Mouse (Mus musculus) CH12.LX (cell line): Measurements from ENCODE around the gene Mecp2. TPM values are rescaled to one million over a fixed set of nuclear protein-coding genes. Genes with fewer than 3 reads are reported as not detected.

Experiments
- DNase-seq: peaks from one replicate; pipeline ENCODE4 v3.0.0-alpha.2; 2013; ENCODE audit errors: extremely low read depth
- H3K27ac ChIP-seq: 2 replicates; pipeline ENCODE4 v1.5.1; 2012; ENCODE audit warnings: low read depth, mild to moderate bottlenecking, control low read depth, moderate library complexity; ENCODE audit not compliant: insufficient read depth
- H3K27me3 ChIP-seq: replicated peaks from 2 replicates; pipeline ENCODE3; 2012; ENCODE audit warnings: inconsistent platforms
- H3K36me3 ChIP-seq, 2 experiments: replicated peaks in 1 of 2; 2 replicates each; pipeline versions ENCODE3 to v1.6.1; 2012; ENCODE audit warnings: inconsistent platforms in 1 of 2, low read length in 1 of 2, mild to moderate bottlenecking in 1 of 2, mixed read lengths in 1 of 2, moderate library complexity in 1 of 2; ENCODE audit not compliant: control insufficient read depth in 1 of 2, insufficient read depth in 1 of 2
- H3K4me1 ChIP-seq, 2 experiments: 2 replicates each; pipeline ENCODE4 v1.6.1; 2012; ENCODE audit warnings: inconsistent platforms in 1 of 2, moderate library complexity in 1 of 2; ENCODE audit not compliant: insufficient read depth in 2 of 2, control insufficient read depth in 1 of 2
- H3K4me2 ChIP-seq: 2 replicates; pipeline ENCODE4 v1.6.1; 2012; ENCODE audit warnings: low read depth, mild to moderate bottlenecking, control low read depth; ENCODE audit not compliant: poor library complexity, insufficient read depth, severe bottlenecking
- H3K4me3 ChIP-seq, 3 experiments: fragments of 150-350 bp in 1 of 3; sonication (generic) in 1 of 3; replicated peaks in 1 of 3; 2 replicates each; pipeline versions ENCODE3 to v1.5.1; 2011 to 2012; ENCODE audit warnings: low read depth in 2 of 3, low read length in 2 of 3, mild to moderate bottlenecking in 2 of 3, moderate library complexity in 2 of 3, control low read depth in 1 of 3, improper control_type of control experiment in 1 of 3, inconsistent platforms in 1 of 3, mixed read lengths in 1 of 3; ENCODE audit not compliant: poor library complexity in 1 of 3
- H3K79me2 ChIP-seq: replicated peaks from 2 replicates; pipeline ENCODE4 v1.6.1; 2012; ENCODE audit warnings: mild to moderate bottlenecking, moderate library complexity; ENCODE audit not compliant: control insufficient read depth, poor library complexity, insufficient read depth, severe bottlenecking; ENCODE audit errors: extremely low read depth
- H3K9ac ChIP-seq: 2 replicates; pipeline ENCODE4 v1.6.1; 2012; ENCODE audit warnings: low read depth, mild to moderate bottlenecking, control low read depth, moderate library complexity; ENCODE audit not compliant: insufficient read depth
- H3K9me3 ChIP-seq: replicated peaks from 2 replicates; pipeline ENCODE3; 2012; ENCODE audit warnings: low read length, inconsistent platforms, mixed read lengths
- CHD1 ChIP-seq: IDR thresholded peaks from 2 replicates; pipeline ENCODE4 v1.6.1; 2012; ENCODE audit warnings: low read depth, low read length, improper control_type of control experiment, inconsistent platforms
- CHD2 ChIP-seq: IDR thresholded peaks from 2 replicates; pipeline ENCODE4 v1.6.1; 2011; ENCODE audit warnings: low read length, improper control_type of control experiment
- CTCF ChIP-seq, 2 experiments: IDR thresholded peaks in 1 of 2; conservative IDR thresholded peaks in 1 of 2; 2 replicates each; pipeline ENCODE4 v1.5.1; 2011 to 2012; ENCODE audit warnings: low read depth in 2 of 2, low read length in 2 of 2, improper control_type of control experiment in 1 of 2, inconsistent platforms in 1 of 2, mild to moderate bottlenecking in 1 of 2, moderate library complexity in 1 of 2
- ELF1 ChIP-seq: IDR thresholded peaks from 2 replicates; pipeline ENCODE4 v1.6.1; 2014; ENCODE audit warnings: low read depth, mild to moderate bottlenecking, inconsistent platforms, low read length, improper control_type of control experiment
- EP300 ChIP-seq: IDR thresholded peaks from 2 replicates; pipeline ENCODE4 v1.6.1; 2011; ENCODE audit warnings: low read length, improper control_type of control experiment
- ETS1 ChIP-seq: conservative IDR thresholded peaks from 2 replicates; pipeline ENCODE4 v1.6.1; 2012; ENCODE audit warnings: low read depth, mild to moderate bottlenecking, inconsistent platforms, low read length, improper control_type of control experiment, moderate library complexity
- HCFC1 ChIP-seq: IDR thresholded peaks from 2 replicates; pipeline ENCODE4 v1.6.1; 2012; ENCODE audit warnings: low read depth, mild to moderate bottlenecking, inconsistent platforms, low read length, improper control_type of control experiment
- JUND ChIP-seq: conservative IDR thresholded peaks from 2 replicates; pipeline ENCODE4 v1.6.1; 2011; ENCODE audit warnings: low read depth, low read length, improper control_type of control experiment
- MAFK ChIP-seq: IDR thresholded peaks from 2 replicates; pipeline ENCODE4 v1.6.1; 2011; ENCODE audit warnings: low read length, improper control_type of control experiment; ENCODE audit not compliant: insufficient replicate concordance
- MYC ChIP-seq: IDR thresholded peaks from 2 replicates; pipeline ENCODE4 v1.6.1; 2011; ENCODE audit warnings: low read depth, mild to moderate bottlenecking, improper control_type of control experiment, low read length
- NELFE ChIP-seq: IDR thresholded peaks from 2 replicates; pipeline ENCODE4 v1.6.1; 2011; ENCODE audit warnings: low read depth, low read length, improper control_type of control experiment
- PAX5 ChIP-seq: IDR thresholded peaks from 2 replicates; pipeline ENCODE4 v1.6.1; 2012; ENCODE audit warnings: low read length, inconsistent platforms, mixed read lengths
- POLR2A ChIP-seq: IDR thresholded peaks from 2 replicates; pipeline ENCODE4 v1.6.1; 2011; ENCODE audit warnings: low read depth, mild to moderate bottlenecking, improper control_type of control experiment, low read length
- RAD21 ChIP-seq: IDR thresholded peaks from 2 replicates; pipeline ENCODE4 v1.6.1; 2011; ENCODE audit warnings: low read depth, mild to moderate bottlenecking, low read length, improper control_type of control experiment, moderate library complexity
- RCOR1 ChIP-seq: conservative IDR thresholded peaks from 2 replicates; pipeline ENCODE4 v1.6.1; 2012; ENCODE audit warnings: low read depth, mild to moderate bottlenecking, inconsistent platforms, low read length, improper control_type of control experiment
- SMC3 ChIP-seq: IDR thresholded peaks from 2 replicates; pipeline ENCODE4 v1.6.1; 2011; ENCODE audit warnings: low read depth, low read length, improper control_type of control experiment
- TBP ChIP-seq: conservative IDR thresholded peaks from 2 replicates; pipeline ENCODE4 v1.6.1; 2011; ENCODE audit warnings: low read depth, low read length, improper control_type of control experiment
- USF1 ChIP-seq: IDR thresholded peaks from 2 replicates; pipeline ENCODE4 v1.6.1; 2014; ENCODE audit warnings: low read depth, mild to moderate bottlenecking, inconsistent platforms, low read length, improper control_type of control experiment
- ZC3H11A ChIP-seq: IDR thresholded peaks from 2 replicates; pipeline ENCODE4 v1.6.1; 2012; ENCODE audit warnings: low read depth, mild to moderate bottlenecking, inconsistent platforms, low read length, improper control_type of control experiment
- dilution Hi-C: fragments of 300-500 bp; cut with MboI; formaldehyde crosslinking; loops from 2 replicates; pipeline ENCODE4 v1.14.3; 2020; ENCODE audit warnings: low sequenced_read_pairs; ENCODE audit not compliant: extremely low pct_unique_long_range_greater_than_20kb, extremely low pct_ligation_motif_present
- in situ Hi-C: fragments of 300-500 bp; cut with MboI; formaldehyde crosslinking; loops from 3 replicates; pipeline ENCODE4 v1.14.3; 2019; ENCODE audit warnings: low sequenced_read_pairs, low pct_ligation_motif_present, low pct_unique_long_range_greater_than_20kb, mixed read lengths
- polyA plus RNA-seq: library from polyadenylated mRNA; unstranded; fragments of >175 nt; gene quantifications from 2 replicates; pipeline ENCODE4 v1.2.1, GENCODE M21; 2012; ENCODE audit warnings: low read depth; ENCODE audit not compliant: insufficient read length
- total RNA-seq, 2 experiments: library from RNA; depleted of rRNA; stranded (reverse); fragments of 300-350 nt in 1 of 2; fragments of >200 nt in 1 of 2; gene quantifications; 2 replicates each; pipeline ENCODE4 v1.2.3; 2012 to 2014

The Mecp2 gene
- total and polyA plus RNA-seq, 3 experiments, result 9.9 to 12.0 (median 12.0) TPM

- in situ Hi-C loops (no loop called here), dilution Hi-C loops (no loop called here)
- Histone ChIP-seq H3K27me3 (no peaks in the 10 kb centered on the region), H3K9me3 (no peaks in the 10 kb centered on the region), H3K9ac (peak within 1 kb of the TSS; percentile 98), H3K4me1 (peaks cover 0 to 23% of the 10 kb centered on the region in 2 experiments; a peak in 2 of 4 replicates), H3K4me3 (peak within 1 kb of the TSS; percentile 73 to 99 (median 75)), H3K79me2 (peaks cover 6% of the 10 kb centered on the region; the same call in 1 of the 2 replicates), H3K36me3 (peaks cover 30 to 37% of the 10 kb centered on the region in 2 experiments), H3K4me2 (peak within 1 kb of the TSS; percentile 57), H3K27ac (peak within 1 kb of the TSS; percentile 65)
- TF ChIP-seq SMC3, result peak; percentile 53; the same call in 1 of the 2 replicates
- TF ChIP-seq RAD21, result peak; percentile 41
- TF ChIP-seq HCFC1, result peak; percentile 73
- peak in 1 of 2 experiments; percentile 73; a peak in 2 of 4 replicates for TF ChIP-seq CTCF (conservative IDR thresholded peaks at IDR 0.05 in 1 of 2, IDR thresholded peaks at IDR 0.05 in 1 of 2; ENCODE audit: low read depth in 2 of 2, low read length in 2 of 2)
- no peak for TF ChIP-seq ETS1
- peak; percentile 70 for TF ChIP-seq POLR2A
- no peak for TF ChIP-seq ZC3H11A
- peak; percentile 56 for DNase-seq
Observed at GRCm38 (mm10) chrX:74023188-74024049, 111.7 kb downstream of the Mecp2 start, which contains the start of gene Irak1. Gene Irak1 (minus strand): TSS chrX:74023918.

- Histone ChIP-seq H3K4me3 (peak overlapping the region; percentile 73 to 99 (median 75)), H3K9me3 (no peaks in the 10 kb centered on the region)
- no peak for TF ChIP-seq RCOR1
- TF ChIP-seq MAFK, result no peak
- no peak for TF ChIP-seq CHD2
- no peak for TF ChIP-seq ELF1
- no peak for TF ChIP-seq NELFE
- TF ChIP-seq PAX5, result no peak
- TF ChIP-seq CHD1, result no peak
- no peak for TF ChIP-seq TBP
- TF ChIP-seq EP300, result no peak
- TF ChIP-seq JUND, result no peak
- TF ChIP-seq USF1, result no peak
- TF ChIP-seq ETS1, result no peak
- TF ChIP-seq MYC, result no peak
- TF ChIP-seq, all 38 proteins: peak for 0
- DNase-seq, result peak; percentile 10
- Histone ChIP-seq H3K4me2 (peak overlapping the region; percentile 57), H3K4me1 (peaks cover 0 to 23% of the 10 kb centered on the region in 2 experiments; a peak in 2 of 4 replicates), H3K79me2 (peaks cover 6% of the 10 kb centered on the region; the same call in 1 of the 2 replicates), H3K27me3 (no peaks in the 10 kb centered on the region), H3K36me3 (peaks cover 37 to 43% of the 10 kb centered on the region in 2 experiments), H3K27ac (no peak overlapping the region), H3K9ac (peak overlapping the region; percentile 98)
- in situ Hi-C loops (no loop called here), dilution Hi-C loops (no loop called here)
Observed at GRCm38 (mm10) chrX:74022795-74023187, 112.4 kb downstream of the Mecp2 start.
